ENCODE assay signal across 12 mouse cellular contexts in genomic region chr5:90026835-90027753, GRCm38 (mm10).
DNase-seq lines count a peak whose midpoint lies in the region; ATAC-seq lines count a peak whose summit lies in the region.
"Had no signal": no experiment of that assay in that cellular context is flagged by ENCODE, and none has a peak within 500 bp of the region (broad histone marks: within the 10 kb centered on the region; RNA-seq: fewer than 3 reads in every experiment).

No protein-coding gene starts in this region.

- no peak for DNase-seq in heart, adult 9 months (ENCODE audit: low spot score in 2 of 2)
- peak; percentile 31 for DNase-seq in telencephalon, adult 2 months (ENCODE audit: low read depth, low spot score)
- no peak for DNase-seq in spleen, adult 12 weeks (ENCODE audit: low spot score)
- DNase-seq: cerebellum, postnatal 14 days; heart, postnatal 4 days had no signal

- H3K27ac ChIP-seq in heart, embryonic 12.5 days (ENCODE audit: poor library complexity, severe bottlenecking) = no peak overlapping the region
- no peak overlapping the region for H3K27ac ChIP-seq in neural tube, embryonic 12.5 days
- no peak overlapping the region for H3K27ac ChIP-seq in neural tube, embryonic 15.5 days (replicated peaks)
- H3K27ac ChIP-seq in hindbrain, embryonic 16.5 days (ENCODE audit: low read depth, low read length) = no peak overlapping the region
- H3K27ac ChIP-seq: limb, embryonic 15.5 days; lung, embryonic 15.5 days; midbrain, embryonic 13.5 days had no signal

- H3K9ac ChIP-seq in heart, embryonic 12.5 days = no peak overlapping the region
- H3K9ac ChIP-seq in neural tube, embryonic 12.5 days = no peak overlapping the region
- no peak overlapping the region for H3K9ac ChIP-seq in neural tube, embryonic 15.5 days (replicated peaks)
- no peak overlapping the region for H3K9ac ChIP-seq in hindbrain, embryonic 16.5 days (ENCODE audit: low read depth, low read length)
- H3K9ac ChIP-seq: limb, embryonic 15.5 days; lung, embryonic 15.5 days; midbrain, embryonic 13.5 days had no signal

- WGBS in heart, embryonic 12.5 days = 49% methylated on average over 17 of the region's 17 CpGs
- WGBS in neural tube, embryonic 12.5 days = 60% methylated on average over 17 of the region's 17 CpGs
- WGBS in neural tube, embryonic 15.5 days = 48% methylated on average over 17 of the region's 17 CpGs
- 61% methylated on average over 17 of the region's 17 CpGs for WGBS in hindbrain, embryonic 16.5 days

- no peak for ATAC-seq in heart, embryonic 12.5 days (ENCODE audit: insufficient number of reproducible peaks, low FRiP score)
- peak; percentile 67 for ATAC-seq in neural tube, embryonic 12.5 days (ENCODE audit: low FRiP score, low read depth)
- ATAC-seq in neural tube, embryonic 15.5 days (ENCODE audit: low FRiP score) = no peak; the same call in 1 of the 2 replicates
- ATAC-seq in hindbrain, embryonic 16.5 days = peak; percentile 60; the same call in 1 of the 2 replicates
- ATAC-seq: midbrain, embryonic 13.5 days had no signal

- 0 out of 2 replicates have a peak overlapping the region, but pooled peaks have one; percentile 2 for H3K4me2 ChIP-seq in heart, embryonic 12.5 days
- no peak overlapping the region for H3K4me2 ChIP-seq in neural tube, embryonic 12.5 days (replicated peaks)
- no peak overlapping the region for H3K4me2 ChIP-seq in neural tube, embryonic 15.5 days
- H3K4me2 ChIP-seq in hindbrain, embryonic 16.5 days (ENCODE audit: low read length) = no peak overlapping the region
- H3K4me2 ChIP-seq: limb, embryonic 15.5 days; lung, embryonic 15.5 days; midbrain, embryonic 13.5 days had no signal

- H3K27me3 ChIP-seq in heart, embryonic 12.5 days (replicated peaks) = no peaks in the 10 kb centered on the region
- H3K27me3 ChIP-seq in neural tube, embryonic 12.5 days (replicated peaks) = no peaks in the 10 kb centered on the region
- H3K27me3 ChIP-seq in neural tube, embryonic 15.5 days (replicated peaks) = no peaks in the 10 kb centered on the region
- no peaks in the 10 kb centered on the region for H3K27me3 ChIP-seq in hindbrain, embryonic 16.5 days (replicated peaks; ENCODE audit: control insufficient read depth, insufficient read depth, low read length)
- H3K27me3 ChIP-seq: limb, embryonic 15.5 days; lung, embryonic 15.5 days; midbrain, embryonic 13.5 days had no signal

- H3K4me1 ChIP-seq in heart, embryonic 12.5 days (replicated peaks) = 0 out of 2 replicates have a peak, but pooled peaks cover 3% of the 10 kb centered on the region
- no peaks in the 10 kb centered on the region for H3K4me1 ChIP-seq in neural tube, embryonic 12.5 days
- no peaks in the 10 kb centered on the region for H3K4me1 ChIP-seq in neural tube, embryonic 15.5 days
- no peaks in the 10 kb centered on the region for H3K4me1 ChIP-seq in hindbrain, embryonic 16.5 days (ENCODE audit: control insufficient read depth, insufficient read depth, low read depth, low read length)
- H3K4me1 ChIP-seq: limb, embryonic 15.5 days; midbrain, embryonic 13.5 days had no signal

- no peaks in the 10 kb centered on the region for H3K36me3 ChIP-seq in heart, embryonic 12.5 days
- no peaks in the 10 kb centered on the region for H3K36me3 ChIP-seq in neural tube, embryonic 12.5 days
- no peaks in the 10 kb centered on the region for H3K36me3 ChIP-seq in neural tube, embryonic 15.5 days
- H3K36me3 ChIP-seq in hindbrain, embryonic 16.5 days (ENCODE audit: control insufficient read depth, insufficient read depth, low read length) = no peaks in the 10 kb centered on the region
- H3K36me3 ChIP-seq: limb, embryonic 15.5 days; lung, embryonic 15.5 days; midbrain, embryonic 13.5 days had no signal

- no peak overlapping the region for H3K4me3 ChIP-seq in heart, embryonic 12.5 days
- H3K4me3 ChIP-seq in neural tube, embryonic 12.5 days = no peak overlapping the region
- H3K4me3 ChIP-seq in neural tube, embryonic 15.5 days (replicated peaks) = no peak overlapping the region
- H3K4me3 ChIP-seq in hindbrain, embryonic 16.5 days (ENCODE audit: low read length) = no peak overlapping the region
- H3K4me3 ChIP-seq: limb, embryonic 15.5 days; lung, embryonic 15.5 days; midbrain, embryonic 13.5 days had no signal

- no peaks in the 10 kb centered on the region for H3K9me3 ChIP-seq in heart, embryonic 12.5 days (replicated peaks)
- H3K9me3 ChIP-seq in neural tube, embryonic 12.5 days = no peaks in the 10 kb centered on the region
- no peaks in the 10 kb centered on the region for H3K9me3 ChIP-seq in neural tube, embryonic 15.5 days (replicated peaks)
- no peaks in the 10 kb centered on the region for H3K9me3 ChIP-seq in hindbrain, embryonic 16.5 days (ENCODE audit: control insufficient read depth, low read length)
- H3K9me3 ChIP-seq: limb, embryonic 15.5 days; lung, embryonic 15.5 days; midbrain, embryonic 13.5 days had no signal

Comparison
In these comparisons a context has a peak if more than half of its experiments do, and no peak if none do; other contexts are left out.
1. ATAC-seq: peak in neural tube, embryonic 12.5 days (single experiment) and hindbrain, embryonic 16.5 days (single experiment); none in heart, embryonic 12.5 days (single experiment) and neural tube, embryonic 15.5 days (single experiment).